Mouse (Mus musculus): ENCODE results near the gene Kcnk3. TPM values are rescaled to one million over a fixed set of nuclear protein-coding genes. Genes with fewer than 3 reads are reported as not detected.

Gene Kcnk3
- polyA plus RNA-seq, 1 experiment: 20.0 TPM

DNA sequence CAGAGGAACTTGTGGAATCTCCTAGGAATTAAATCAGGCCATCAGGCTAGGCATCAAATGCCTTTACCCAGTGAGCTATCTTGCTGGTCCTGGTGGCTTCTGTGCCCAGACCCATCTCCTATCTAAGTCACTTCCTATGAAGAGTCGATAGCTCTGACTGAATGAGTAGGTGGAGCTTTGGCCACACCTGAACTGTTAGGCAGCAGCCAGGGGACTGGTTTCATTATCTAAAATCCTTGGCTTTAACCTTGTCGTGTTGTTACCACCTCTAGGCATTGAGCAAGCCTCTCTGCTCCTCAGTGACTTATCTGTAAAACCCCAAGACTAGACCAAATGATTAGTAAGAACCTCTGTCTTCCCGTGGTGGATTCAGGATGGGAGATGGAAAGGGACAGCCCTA is 29.4 kb downstream of the Kcnk3 start:
- no peak overlapping the region for H3K4me3 ChIP-seq (ENCODE audit: insufficient read depth, low read length)

DNA sequence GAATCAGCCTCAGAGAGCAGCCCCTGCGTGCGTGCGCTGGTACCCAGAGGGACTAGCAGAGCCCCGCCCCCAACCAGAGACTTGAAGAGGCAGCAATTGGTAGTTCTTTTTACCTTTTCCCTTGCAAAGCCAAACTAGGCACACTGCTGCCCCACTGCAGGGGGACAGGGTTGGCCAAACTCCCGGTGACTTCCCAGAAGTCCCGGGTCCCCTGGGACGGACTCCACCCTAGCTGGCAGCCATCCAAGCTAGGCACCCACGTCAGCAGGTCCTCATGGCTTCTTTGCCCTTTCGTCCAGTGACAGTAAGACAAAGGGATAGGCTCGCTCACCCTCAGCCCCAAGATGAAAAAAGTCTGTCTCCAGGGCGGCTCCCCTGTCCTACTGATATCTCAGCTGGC is 29.9 kb downstream of the Kcnk3 start:
- Histone ChIP-seq H3K4me1 (ENCODE audit: control insufficient read depth, insufficient read depth, low read length) (peaks cover 3% of the 10 kb centered on the region; the same call in 1 of the 2 replicates), H3K27ac (ENCODE audit: insufficient read depth, low read length) (no peak overlapping the region), H3K4me3 (ENCODE audit: insufficient read depth, low read length) (no peak overlapping the region)
- TF ChIP-seq POLR2A (IDR thresholded peaks at IDR 0.05; ENCODE audit: extremely low read depth, insufficient read depth, low read length) (no peak), CTCF (IDR thresholded peaks at IDR 0.05; ENCODE audit: extremely low read depth, insufficient read depth, low read length) (no peak)

More for the DNA sequence above, 29.4 kb downstream of the Kcnk3 start:
- Histone ChIP-seq H3K4me1 (ENCODE audit: control insufficient read depth, insufficient read depth, low read length) (peaks cover 3% of the 10 kb centered on the region; the same call in 1 of the 2 replicates), H3K27ac (ENCODE audit: insufficient read depth, low read length) (no peak overlapping the region)
- TF ChIP-seq POLR2A (IDR thresholded peaks at IDR 0.05; ENCODE audit: extremely low read depth, insufficient read depth, low read length): no peak
- no peak for TF ChIP-seq CTCF (IDR thresholded peaks at IDR 0.05; ENCODE audit: extremely low read depth, insufficient read depth, low read length)

DNA sequence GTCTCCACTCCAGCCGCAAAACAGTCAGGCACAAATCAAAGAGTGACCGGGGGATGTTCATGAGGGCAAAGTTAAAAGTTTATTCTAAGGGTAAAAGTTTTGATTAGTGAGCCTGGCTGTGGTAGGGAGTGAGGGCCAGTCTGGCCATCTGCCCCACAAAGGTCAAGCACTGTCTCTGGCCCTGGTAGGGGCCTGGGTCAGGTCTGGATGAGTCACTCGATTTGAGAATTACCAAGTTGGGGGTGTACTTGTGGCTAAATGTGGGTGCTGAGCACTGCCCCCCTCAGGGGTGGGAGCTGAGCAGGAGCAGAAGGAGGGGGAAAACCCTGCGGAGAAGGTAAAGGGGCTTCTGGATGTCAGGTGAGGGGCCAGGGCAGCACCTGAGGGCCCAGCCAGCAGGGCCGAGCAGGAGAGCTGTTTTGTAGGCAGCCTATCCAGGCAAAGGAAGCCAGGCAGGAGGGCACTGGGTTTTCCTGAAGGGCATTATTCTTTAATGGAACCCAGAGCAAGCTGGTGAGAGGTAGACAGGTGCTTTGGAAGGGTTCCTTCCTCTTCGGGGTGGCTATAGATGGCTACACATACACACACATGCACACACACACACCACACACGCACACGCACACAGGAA is 30.5 kb downstream of the Kcnk3 start:
- no peak overlapping the region for H3K4me3 ChIP-seq (ENCODE audit: insufficient read depth, low read length)
- no peak for TF ChIP-seq CTCF (IDR thresholded peaks at IDR 0.05; ENCODE audit: extremely low read depth, insufficient read depth, low read length)
- no peak for TF ChIP-seq POLR2A (IDR thresholded peaks at IDR 0.05; ENCODE audit: extremely low read depth, insufficient read depth, low read length)
- H3K4me1 ChIP-seq (ENCODE audit: control insufficient read depth, insufficient read depth, low read length): peaks cover 3% of the 10 kb centered on the region; the same call in 1 of the 2 replicates
- H3K27ac ChIP-seq (ENCODE audit: insufficient read depth, low read length): no peak overlapping the region

DNA sequence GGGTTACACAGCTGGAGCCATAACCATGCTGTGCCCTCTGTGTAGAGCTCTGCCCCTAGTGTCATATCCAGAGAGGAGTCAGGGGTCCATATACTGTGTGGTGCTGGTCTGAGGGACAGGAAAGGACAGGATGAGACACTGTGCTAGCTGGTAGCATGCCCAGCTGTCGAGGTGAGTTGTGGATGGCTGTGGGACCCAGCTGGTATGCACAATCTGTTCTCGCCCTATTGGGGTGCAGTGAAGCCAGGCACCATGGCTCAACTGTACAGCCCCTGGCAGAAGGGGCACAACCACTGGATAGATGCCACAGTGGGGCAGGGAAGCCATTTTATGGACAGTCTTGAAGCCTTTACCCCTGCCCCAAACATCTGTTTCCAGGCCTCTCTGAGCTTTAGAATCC is 31.2 kb downstream of the Kcnk3 start:
- no peak for TF ChIP-seq CTCF (IDR thresholded peaks at IDR 0.05; ENCODE audit: extremely low read depth, insufficient read depth, low read length)
- no peak for TF ChIP-seq POLR2A (IDR thresholded peaks at IDR 0.05; ENCODE audit: extremely low read depth, insufficient read depth, low read length)
- Histone ChIP-seq H3K4me3 (ENCODE audit: insufficient read depth, low read length) (no peak overlapping the region), H3K4me1 (ENCODE audit: control insufficient read depth, insufficient read depth, low read length) (peaks cover 3% of the 10 kb centered on the region; the same call in 1 of the 2 replicates), H3K27ac (ENCODE audit: insufficient read depth, low read length) (no peak overlapping the region)

DNA sequence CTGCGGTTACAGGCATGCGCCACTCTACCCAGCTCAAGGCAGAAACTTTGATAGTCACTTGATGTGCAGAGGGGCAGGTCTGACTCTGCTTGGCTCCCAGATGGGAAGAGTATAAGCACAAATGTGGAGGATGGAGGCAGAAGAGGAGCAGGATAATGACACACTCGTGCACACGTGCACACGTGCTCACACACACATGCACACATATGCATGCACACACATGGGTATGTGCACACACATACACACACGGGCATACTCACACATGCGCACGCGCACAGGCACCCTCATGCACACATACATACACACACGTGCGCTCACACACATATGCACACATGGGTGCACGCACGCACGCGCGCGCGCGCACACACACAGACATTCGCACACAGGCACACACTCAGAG is 32.6 kb downstream of the Kcnk3 start:
- peaks cover 3% of the 10 kb centered on the region; the same call in 1 of the 2 replicates for H3K4me1 ChIP-seq (ENCODE audit: control insufficient read depth, insufficient read depth, low read length)
- H3K27ac ChIP-seq (ENCODE audit: insufficient read depth, low read length): no peak overlapping the region
- no peak overlapping the region for H3K4me3 ChIP-seq (ENCODE audit: insufficient read depth, low read length)
- TF ChIP-seq POLR2A (IDR thresholded peaks at IDR 0.05; ENCODE audit: extremely low read depth, insufficient read depth, low read length): no peak
- TF ChIP-seq CTCF (IDR thresholded peaks at IDR 0.05; ENCODE audit: extremely low read depth, insufficient read depth, low read length): no peak

DNA sequence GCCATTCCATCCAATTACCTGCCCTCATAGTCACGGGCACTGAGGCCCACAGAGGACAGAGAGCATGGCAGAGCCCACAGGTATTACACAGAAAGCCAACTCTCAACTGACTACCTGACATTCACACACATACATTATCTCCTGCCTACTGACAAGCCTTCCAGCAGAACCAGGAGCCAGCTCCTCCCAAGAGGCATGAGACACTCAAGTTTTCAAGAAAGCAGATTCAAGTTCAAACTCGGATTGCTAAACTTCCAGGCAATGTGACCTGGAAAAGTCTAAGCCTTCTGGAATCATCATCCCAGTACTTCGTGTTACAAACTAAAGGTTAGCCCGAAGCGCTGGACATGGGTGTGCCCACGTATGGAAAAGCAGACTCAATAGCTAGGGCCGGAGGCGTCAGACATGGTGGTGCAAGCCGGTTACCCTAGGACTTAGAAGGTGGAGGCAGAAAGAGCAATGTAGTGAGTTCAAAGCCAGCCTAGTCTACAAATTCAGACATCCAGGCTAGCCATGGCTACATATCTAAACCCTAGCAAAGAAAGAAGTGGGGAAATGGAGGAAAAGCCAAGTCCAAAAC is 33.3 kb downstream of the Kcnk3 start:
- TF ChIP-seq CTCF (IDR thresholded peaks at IDR 0.05; ENCODE audit: extremely low read depth, insufficient read depth, low read length): no peak
- no peak for TF ChIP-seq POLR2A (IDR thresholded peaks at IDR 0.05; ENCODE audit: extremely low read depth, insufficient read depth, low read length)
- peaks cover 3% of the 10 kb centered on the region; the same call in 1 of the 2 replicates for H3K4me1 ChIP-seq (ENCODE audit: control insufficient read depth, insufficient read depth, low read length)
- no peak overlapping the region for H3K27ac ChIP-seq (ENCODE audit: insufficient read depth, low read length)
- no peak overlapping the region for H3K4me3 ChIP-seq (ENCODE audit: insufficient read depth, low read length)

DNA sequence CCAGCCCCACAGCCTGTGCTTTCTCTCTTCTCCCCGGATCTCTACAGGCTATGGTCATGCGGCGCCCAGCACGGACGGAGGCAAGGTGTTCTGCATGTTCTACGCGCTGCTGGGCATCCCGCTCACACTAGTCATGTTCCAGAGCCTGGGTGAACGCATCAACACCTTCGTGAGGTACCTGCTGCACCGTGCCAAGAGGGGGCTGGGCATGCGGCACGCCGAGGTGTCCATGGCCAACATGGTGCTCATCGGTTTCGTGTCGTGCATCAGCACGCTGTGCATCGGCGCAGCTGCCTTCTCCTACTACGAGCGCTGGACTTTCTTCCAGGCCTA is 33.8 kb downstream of the Kcnk3 start:
- H3K4me3 ChIP-seq (ENCODE audit: insufficient read depth, low read length): no peak overlapping the region
- TF ChIP-seq POLR2A (IDR thresholded peaks at IDR 0.05; ENCODE audit: extremely low read depth, insufficient read depth, low read length) (no peak), CTCF (IDR thresholded peaks at IDR 0.05; ENCODE audit: extremely low read depth, insufficient read depth, low read length) (no peak)
- H3K4me1 ChIP-seq (ENCODE audit: control insufficient read depth, insufficient read depth, low read length): peaks cover 3% of the 10 kb centered on the region; the same call in 1 of the 2 replicates
- no peak overlapping the region for H3K27ac ChIP-seq (ENCODE audit: insufficient read depth, low read length)

DNA sequence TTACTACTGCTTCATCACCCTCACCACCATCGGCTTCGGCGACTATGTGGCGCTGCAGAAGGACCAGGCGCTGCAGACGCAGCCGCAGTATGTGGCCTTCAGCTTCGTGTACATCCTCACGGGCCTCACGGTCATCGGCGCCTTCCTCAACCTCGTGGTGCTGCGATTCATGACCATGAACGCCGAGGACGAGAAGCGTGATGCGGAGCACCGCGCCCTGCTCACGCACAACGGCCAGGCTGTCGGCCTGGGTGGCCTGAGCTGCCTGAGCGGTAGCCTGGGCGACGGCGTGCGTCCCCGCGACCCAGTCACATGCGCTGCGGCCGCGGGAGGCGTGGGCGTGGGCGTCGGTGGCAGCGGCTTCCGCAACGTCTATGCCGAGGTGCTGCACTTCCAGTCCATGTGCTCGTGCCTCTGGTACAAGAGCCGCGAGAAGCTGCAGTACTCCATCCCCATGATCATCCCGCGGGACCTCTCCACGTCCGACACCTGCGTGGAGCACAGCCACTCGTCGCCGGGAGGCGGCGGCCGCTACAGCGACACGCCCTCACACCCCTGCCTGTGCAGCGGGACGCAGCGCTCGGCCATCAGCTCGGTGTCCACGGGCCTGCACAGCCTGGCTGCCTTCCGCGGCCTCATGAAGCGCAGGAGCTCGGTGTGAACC is 34.3 kb downstream of the Kcnk3 start:
- Histone ChIP-seq H3K27ac (ENCODE audit: insufficient read depth, low read length) (no peak overlapping the region), H3K4me1 (ENCODE audit: control insufficient read depth, insufficient read depth, low read length) (peaks cover 3% of the 10 kb centered on the region; the same call in 1 of the 2 replicates), H3K4me3 (ENCODE audit: insufficient read depth, low read length) (no peak overlapping the region)
- no peak for TF ChIP-seq POLR2A (IDR thresholded peaks at IDR 0.05; ENCODE audit: extremely low read depth, insufficient read depth, low read length)
- TF ChIP-seq CTCF (IDR thresholded peaks at IDR 0.05; ENCODE audit: extremely low read depth, insufficient read depth, low read length): no peak

DNA sequence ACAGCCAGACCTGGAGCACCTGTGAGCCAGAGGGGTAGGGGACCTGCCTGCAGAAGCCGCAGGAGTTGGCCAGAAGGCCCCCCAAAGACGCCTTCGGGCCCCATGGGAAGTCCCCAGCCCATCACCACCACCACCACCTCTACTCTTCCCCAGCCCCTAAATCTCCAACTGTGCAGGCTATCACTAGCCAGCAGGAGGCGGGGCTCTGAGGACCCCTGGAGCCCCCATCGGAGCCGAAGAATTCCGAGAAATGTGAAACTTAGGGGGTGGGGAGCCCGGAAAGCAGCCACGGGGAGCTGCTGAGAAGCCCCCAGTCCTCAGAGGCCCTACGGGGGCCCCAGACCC is 34.8 kb downstream of the Kcnk3 start:
- no peak for TF ChIP-seq CTCF (IDR thresholded peaks at IDR 0.05; ENCODE audit: extremely low read depth, insufficient read depth, low read length)
- TF ChIP-seq POLR2A (IDR thresholded peaks at IDR 0.05; ENCODE audit: extremely low read depth, insufficient read depth, low read length): no peak
- H3K4me1 ChIP-seq (ENCODE audit: control insufficient read depth, insufficient read depth, low read length): peaks cover 3% of the 10 kb centered on the region; the same call in 1 of the 2 replicates
- no peak overlapping the region for H3K27ac ChIP-seq (ENCODE audit: insufficient read depth, low read length)
- no peak overlapping the region for H3K4me3 ChIP-seq (ENCODE audit: insufficient read depth, low read length)

DNA sequence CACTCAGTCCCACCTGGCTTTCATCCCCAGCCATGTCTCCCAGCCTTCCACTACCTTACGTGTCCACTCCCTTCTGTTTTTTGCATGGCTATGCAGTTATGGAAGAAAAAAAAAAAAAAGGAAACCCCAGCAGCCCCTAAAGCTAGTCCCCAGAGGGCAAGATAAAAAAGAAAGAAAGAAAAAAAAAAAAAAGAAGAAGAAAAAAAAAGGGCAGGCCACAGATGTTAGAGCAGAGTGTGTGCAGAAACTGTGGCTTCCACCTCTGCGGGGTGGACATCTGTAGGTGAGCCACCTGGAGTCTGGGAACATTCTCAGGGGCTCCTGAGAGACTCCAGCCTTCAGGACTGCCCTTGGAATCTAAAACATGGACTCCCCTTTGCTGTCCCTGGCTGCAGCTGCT is 35.4 kb downstream of the Kcnk3 start:
- Histone ChIP-seq H3K4me1 (ENCODE audit: control insufficient read depth, insufficient read depth, low read length) (peaks cover 3% of the 10 kb centered on the region; the same call in 1 of the 2 replicates), H3K4me3 (ENCODE audit: insufficient read depth, low read length) (no peak overlapping the region), H3K27ac (ENCODE audit: insufficient read depth, low read length) (no peak overlapping the region)
- TF ChIP-seq POLR2A (IDR thresholded peaks at IDR 0.05; ENCODE audit: extremely low read depth, insufficient read depth, low read length) (no peak), CTCF (IDR thresholded peaks at IDR 0.05; ENCODE audit: extremely low read depth, insufficient read depth, low read length) (no peak)
